Mouse (Mus musculus) ovary, adult 18-20 months (tissue): ENCODE data around the gene Gm45837.

Experiments
- DNase-seq: peaks from one replicate; pipeline ENCODE4 v3.0.0; 2022; ENCODE audit warnings: low spot score, mixed read lengths

Gene Gm45837

DNA sequence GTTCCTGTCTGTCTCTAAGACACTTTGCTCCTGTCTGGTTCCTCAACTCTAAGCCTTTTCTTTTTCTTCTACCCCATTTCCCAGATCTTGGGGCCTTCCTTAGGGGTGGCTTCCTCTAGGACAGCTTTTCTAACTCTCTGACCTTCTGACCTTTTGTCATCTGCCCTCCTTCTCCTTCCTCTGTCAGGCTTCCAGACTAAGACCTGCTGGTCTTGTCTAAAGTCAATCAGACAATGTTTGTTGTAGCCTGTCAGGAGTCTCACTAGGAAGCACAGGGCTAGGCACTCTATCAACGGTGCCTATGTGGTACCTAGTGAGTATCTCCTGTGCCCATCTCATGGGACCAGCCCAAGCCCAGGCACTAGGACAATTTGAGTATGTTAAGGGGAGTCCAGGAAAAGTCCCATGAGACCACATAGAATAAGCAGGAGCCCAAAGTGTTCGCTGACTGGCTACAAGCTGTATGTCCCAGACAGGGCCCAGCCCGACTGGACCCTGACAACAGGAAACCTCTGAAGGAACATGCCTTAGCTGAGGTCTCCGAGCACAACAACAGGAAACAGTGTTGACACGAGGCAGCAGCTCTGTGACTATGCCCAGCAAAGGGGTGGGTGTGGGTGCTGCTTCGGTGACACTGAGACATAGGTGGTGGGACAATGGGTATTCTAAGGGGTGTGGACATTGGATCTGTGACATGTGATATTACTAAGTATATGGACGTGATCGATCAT lies 55.3 kb downstream of the Gm45837 start:
- no peak for DNase-seq

- no peak for DNase-seq
Measured at GRCm38 (mm10) chr7:101466581-101467081, 55.9 kb downstream of the Gm45837 start.

DNA sequence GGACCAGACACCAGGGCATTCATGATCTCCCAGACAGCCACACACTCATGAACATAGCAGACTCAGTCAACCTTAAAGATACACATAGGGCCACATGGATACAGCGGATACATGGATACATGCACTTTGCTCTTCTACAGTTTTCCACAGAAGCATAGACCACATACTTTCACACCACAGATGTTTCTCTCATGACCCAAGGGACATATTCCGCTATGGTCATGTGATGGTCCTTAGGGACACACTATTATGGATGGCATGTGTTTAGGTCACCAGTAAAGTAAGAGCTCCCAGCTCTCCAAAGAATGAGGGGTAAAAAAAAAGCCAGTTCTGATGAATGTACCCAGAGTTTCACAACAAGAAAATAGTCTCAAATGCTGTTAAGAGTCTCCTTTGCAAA lies 60.7 kb downstream of the Gm45837 start:
- DNase-seq = no peak

GRCm38 (mm10) chr7:101471968-101472480 lies 61.3 kb downstream of the Gm45837 start:
- no peak for DNase-seq

DNA sequence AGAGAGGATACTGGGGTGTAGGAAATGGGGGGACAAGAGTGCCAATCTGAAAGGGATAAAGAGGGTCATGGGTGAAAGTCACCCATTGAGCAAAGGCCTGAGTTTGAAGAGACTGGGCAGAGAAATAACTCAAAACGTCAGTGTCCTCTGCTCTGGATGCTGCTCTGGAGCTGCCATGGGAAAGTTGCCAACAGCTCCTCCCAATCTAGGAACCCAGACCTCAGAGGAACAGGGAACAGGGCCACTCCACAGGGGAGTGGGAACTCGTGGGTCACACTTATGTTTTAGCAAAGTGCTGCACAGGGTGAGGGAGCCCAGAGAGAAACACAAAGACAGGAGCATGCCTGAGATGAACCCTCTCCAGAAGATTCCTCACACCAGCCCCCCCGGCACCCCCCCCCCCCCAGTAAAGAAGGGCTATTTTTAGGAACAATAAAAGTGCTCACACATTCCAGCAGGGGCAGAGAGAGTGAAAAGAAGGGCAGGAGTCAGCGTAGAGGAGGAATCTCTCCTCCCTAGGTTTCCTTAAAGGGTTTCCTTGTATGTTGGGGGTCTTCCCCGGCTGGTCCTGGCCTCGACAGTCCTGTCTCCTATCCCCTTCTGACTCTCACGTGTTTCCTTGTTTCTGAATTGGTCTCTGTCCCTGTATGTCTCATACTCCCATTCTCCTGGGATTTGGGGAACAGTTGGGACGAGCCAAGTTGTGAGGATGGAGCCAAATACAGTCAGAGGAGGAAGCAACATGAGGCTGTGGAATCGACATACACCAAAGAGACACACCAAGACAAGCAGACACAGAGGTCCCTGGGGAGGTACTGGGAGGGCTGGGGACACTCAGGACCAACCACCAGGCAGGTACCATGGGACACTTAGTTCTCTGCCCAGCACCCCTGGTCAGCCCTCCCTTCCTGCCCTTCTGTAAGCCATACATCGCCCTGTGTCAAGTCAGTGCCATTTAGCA lies 62.2 kb downstream of the Gm45837 start:
- no peak for DNase-seq

DNA sequence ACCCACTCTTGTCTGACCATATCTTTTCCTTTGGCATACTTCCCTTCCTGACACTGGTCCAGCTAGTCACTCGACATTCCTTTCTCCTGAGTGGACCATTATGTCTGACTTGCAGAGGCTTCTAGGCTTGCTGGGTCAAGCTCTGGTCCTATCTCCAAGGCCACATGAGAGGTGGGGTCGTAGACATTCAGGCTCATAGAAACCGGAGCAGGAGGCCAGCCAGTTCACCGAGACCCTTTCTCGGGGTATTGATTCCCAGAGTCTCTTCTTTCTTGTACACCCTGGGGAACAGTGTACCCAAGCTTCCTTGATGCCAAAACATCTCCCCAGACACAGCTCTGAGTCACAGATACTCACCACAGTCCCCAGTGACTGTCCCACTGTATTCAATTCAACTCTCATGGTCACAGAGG lies 63.7 kb downstream of the Gm45837 start:
- DNase-seq = no peak

- DNase-seq = no peak
Measured at GRCm38 (mm10) chr7:101476028-101476427, 65.3 kb downstream of the Gm45837 start.

DNA sequence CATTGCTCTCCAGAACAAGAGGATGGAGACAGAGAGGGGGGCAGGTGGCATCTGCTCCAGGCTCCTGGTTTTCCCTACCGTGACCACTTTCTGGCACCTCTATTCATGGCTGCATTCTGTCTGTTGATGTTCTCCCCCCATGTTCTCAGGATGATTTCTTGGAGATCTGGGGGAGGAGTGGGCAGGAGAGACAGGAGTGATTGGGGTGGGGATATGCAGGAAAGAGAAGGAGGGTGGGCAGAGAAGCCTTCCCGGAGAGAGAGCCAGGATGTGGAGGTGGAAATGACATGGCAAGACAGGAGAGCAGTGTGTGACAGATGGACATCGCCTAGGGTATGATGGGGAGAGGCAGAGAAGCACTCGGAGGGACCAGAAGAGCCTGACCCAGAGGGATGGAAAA lies 65.8 kb downstream of the Gm45837 start:
- DNase-seq = no peak

DNA sequence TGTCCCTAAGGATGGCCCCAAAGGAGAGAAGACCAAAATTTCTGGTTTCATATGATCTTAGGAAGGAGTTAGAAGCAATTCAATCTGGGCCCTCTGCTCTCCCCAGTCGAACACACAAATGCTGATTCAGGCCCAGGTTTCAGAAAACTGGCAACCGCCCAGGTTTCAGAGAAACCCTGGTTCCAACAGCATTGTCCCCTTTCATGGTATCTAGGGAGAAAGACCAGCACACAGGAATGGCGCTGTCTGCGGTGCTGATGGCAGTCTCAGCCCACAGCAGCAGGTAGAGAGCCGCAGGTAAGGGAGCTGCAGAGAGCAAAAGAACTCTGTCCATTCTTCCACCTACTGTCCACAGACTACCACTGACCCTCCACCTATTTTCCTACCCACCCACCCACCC lies 66.5 kb downstream of the Gm45837 start:
- no peak for DNase-seq

GRCm38 (mm10) chr7:101478099-101478498 lies 67.4 kb downstream of the Gm45837 start:
- no peak for DNase-seq

DNA sequence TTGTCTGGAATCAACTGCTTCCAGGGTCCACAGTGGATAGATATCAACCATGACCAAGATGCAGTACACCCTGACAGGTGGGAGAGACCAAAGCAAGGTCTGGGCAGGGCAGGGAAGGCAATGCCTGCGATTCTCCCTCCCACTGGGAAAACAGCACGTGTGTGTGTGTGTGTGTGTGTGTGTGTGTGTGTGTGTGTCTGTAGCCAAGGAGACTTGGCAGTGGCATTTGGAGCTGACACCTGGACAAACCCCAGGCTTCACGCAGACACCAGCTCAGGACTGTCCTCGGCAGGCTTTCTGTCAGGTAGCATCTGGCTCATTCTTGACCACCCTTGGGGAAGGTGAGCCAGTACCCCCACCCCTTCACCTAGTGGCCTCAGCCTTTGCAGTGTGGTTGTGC lies 69.2 kb downstream of the Gm45837 start:
- DNase-seq = no peak

DNA sequence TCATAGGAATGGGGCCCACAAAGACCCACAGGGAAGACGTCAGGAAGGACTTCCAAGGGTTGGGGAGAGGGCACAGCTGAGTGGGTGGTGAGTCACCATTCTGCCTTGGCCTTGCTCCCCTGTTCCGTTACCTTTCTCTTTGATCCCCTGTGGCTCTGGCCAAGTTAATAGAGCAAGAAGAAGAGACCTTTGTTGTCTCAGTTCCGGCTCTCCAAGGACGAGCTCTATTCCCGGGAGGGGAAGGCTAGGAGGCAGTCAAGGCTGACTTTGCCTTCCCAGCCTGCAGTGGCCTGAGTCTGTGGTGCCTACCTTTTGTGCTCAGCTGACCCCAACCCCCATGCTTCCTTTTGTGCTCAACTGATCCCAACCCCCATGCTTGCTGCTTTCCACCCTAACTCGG lies 70.0 kb downstream of the Gm45837 start:
- no peak for DNase-seq

DNA sequence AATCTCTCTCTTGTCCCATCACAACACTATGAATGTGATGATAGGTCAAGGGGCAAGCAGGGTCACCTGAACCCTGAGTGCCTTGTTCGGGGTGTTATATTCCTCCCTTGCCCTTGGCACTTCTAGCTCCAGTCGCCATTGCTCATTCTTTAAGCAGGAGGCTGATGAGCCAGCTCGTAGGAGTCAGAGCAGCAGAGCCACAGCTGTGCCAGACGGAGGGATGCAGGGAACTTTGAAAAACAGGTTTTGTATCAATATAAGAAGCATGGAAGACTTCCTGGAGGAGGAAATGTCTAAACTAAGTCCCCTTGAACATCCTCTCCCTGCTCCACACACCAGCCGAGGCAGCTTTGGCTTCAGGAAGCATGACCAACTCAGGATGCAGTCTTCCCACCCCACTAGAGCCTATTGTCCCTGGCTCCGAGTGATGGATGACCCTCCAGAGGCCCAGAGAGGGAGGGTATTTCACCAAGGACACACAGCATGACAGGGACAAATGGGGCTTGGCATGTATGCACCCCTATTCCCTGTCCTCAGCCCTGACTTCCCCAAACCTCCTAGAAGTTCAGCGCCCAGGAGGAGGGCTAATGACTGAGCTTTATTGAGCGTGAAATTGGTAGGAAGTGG lies 71.3 kb downstream of the Gm45837 start:
- DNase-seq = no peak

DNA sequence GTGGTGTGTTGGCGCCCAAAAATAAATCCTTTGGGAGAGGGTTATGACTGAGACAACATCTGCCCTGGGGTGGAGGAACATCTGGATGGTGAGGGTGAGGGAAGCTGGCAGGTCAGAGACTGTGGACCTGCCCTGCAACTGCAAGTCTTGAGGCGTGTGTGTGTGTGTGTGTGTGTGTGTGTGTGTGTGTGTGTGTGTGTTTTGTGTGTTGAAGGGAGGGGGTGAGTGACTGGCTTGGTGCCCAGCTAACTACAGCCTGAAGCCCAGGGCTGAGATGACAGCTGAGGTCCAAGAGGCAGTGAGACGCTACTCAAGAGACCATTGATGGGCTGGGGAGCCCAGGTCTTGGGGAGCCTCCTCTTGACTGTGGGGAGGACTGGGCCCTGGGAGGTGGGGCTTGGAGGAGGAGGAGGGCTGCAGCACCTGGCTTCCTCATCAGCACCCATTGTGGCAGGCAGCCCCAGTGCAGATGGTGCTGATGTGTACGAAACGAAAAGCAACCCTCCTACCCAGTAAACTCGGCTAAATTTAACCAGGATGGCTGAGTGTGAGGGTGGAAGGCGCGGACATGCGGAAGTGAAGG lies 71.9 kb downstream of the Gm45837 start:
- no peak for DNase-seq

GRCm38 (mm10) chr7:101483498-101484115 lies 72.9 kb downstream of the Gm45837 start:
- no peak for DNase-seq

- DNase-seq = no peak
Measured at GRCm38 (mm10) chr7:101487102-101487501, 76.4 kb downstream of the Gm45837 start.

DNA sequence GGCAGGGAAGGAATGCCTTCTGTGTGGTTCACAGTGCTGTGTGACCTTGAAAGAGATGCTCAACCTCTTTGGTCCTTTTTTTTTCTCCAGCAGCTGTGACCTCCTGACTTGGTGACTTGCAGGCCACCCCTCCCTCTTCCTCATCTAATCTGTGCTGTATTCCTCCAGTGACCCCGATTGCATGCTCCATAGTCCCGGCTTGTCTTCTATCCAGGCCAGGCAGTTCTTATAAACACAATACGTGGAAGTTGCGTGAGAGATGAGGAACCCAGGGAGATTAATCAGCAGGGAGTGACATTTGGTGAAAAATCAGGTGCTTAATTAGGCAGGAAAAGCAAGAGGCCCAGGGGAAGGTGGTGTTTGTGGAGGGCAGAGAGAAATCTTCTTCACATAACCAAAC lies 80.3 kb downstream of the Gm45837 start:
- DNase-seq = no peak

DNA sequence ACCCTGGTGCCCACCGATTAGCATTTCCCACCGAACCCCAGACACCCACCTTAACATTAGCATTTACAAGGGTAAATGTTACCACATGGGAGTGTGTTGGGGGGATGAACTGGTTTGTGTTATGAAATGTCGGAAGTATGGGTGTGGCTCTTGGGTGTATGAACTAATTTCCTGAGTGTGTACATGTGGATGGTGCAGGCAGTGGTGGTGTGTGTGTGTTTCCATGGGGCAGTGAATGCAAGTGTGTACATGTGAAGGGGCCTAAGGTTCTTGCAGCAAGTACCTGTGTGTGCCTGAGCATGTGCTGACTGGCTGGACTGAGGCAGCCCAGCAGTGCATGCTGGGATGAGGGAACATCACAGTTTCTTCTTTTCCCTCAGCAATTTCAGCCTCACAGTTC lies 87.7 kb downstream of the Gm45837 start:
- DNase-seq = no peak

DNA sequence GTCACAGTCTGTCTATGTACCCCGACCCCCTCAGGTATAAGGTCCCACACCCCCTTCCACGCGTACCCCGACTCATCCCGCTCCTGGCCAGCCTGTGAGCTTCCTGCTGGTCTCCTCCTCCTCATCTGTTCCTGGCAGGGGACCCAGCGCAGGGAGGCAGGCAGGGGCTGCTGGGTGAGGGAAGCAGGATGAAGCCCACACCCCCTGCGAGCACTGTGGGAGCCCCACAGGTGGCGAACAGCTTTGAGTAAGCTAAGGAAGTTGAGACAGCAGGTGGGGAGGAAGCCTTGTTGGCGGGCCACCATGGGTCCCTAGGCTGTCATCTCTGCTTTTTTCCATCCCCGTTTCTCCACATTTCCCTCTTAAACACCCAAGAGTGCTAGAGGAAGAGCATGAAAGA lies 88.6 kb downstream of the Gm45837 start:
- DNase-seq = no peak

DNA sequence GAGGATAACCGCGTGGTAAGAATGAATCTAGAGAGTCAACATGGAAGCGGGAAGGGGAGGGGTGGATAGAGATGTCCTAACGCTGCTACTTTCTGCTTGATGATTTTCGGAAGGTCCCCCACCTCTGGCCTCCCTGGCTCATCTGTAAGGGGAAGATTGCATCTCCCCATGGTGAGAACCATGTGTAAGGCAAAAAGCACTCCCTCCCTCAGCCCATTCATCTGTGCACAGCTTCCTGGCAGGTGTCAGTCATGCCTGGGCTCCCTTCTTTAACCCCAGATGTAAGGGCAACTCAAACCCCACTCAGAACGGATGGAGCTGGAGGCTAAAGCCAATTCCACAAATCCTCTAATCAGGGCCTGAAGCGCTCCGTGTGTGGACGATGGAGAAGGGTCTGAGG lies 89.0 kb downstream of the Gm45837 start:
- DNase-seq = no peak

DNA sequence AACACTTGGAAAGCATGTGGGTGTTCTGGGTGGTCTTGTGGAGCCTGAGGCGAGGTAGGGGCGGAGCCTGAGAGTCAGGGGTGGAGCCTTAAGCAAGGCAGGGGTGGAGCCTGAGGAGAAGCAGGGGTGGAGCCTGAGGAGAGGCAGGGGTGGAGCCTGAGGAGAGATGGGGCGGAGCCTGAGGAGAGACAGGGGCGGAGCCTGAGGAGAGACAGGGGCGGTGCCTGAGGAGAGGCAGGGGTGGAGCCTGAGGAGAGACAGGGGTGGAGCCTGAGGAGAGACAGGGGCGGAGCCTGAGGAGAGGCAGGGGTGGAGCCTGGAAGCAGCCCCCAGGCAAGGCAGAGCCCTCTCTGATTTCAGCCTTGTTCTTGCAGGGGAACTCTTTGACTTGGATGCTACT lies 90.5 kb downstream of the Gm45837 start:
- no peak for DNase-seq

GRCm38 (mm10) chr7:101501675-101502074 lies 91.0 kb downstream of the Gm45837 start:
- DNase-seq = no peak
